Mouse (Mus musculus) hindbrain, embryonic 15.5 days (tissue): ENCODE measurements at regions not wholly inside any gene's neighbourhood (a gene's known extent, or its start where the extent isn't known, plus 50 kb on each side); places are given as distances from the start of the nearest gene placed in this dataset.

Experiments
- ATAC-seq: fragments of 200-750 bp; cut with Nextera tagmentation; 2 replicates; pipeline ENCODE4 v1.8.0; 2017; ENCODE audit warnings: low read depth, moderate number of reproducible peaks, moderate TSS enrichment; ENCODE audit not compliant: low FRiP score
- H3K27ac ChIP-seq: fragments of 300-500 bp; sonication (generic); replicated peaks from 2 replicates; pipeline ENCODE4 v1.5.1; 2015; ENCODE audit warnings: mild to moderate bottlenecking, inconsistent platforms
- H3K27me3 ChIP-seq: fragments of 300-500 bp; sonication (generic); 2 replicates; pipeline ENCODE4 v1.6.1; 2015; ENCODE audit warnings: control low read depth, inconsistent platforms
- H3K36me3 ChIP-seq: fragments of 300-500 bp; sonication (generic); 2 replicates; pipeline ENCODE4 v1.6.1; 2015; ENCODE audit warnings: control low read depth, inconsistent platforms
- H3K4me1 ChIP-seq: fragments of 300-500 bp; sonication (generic); replicated peaks from 2 replicates; pipeline ENCODE4 v1.6.1; 2015; ENCODE audit warnings: control low read depth, inconsistent platforms
- H3K4me2 ChIP-seq: fragments of 300-500 bp; sonication (generic); 2 replicates; pipeline ENCODE4 v1.6.1; 2015; ENCODE audit warnings: moderate library complexity, mild to moderate bottlenecking, inconsistent platforms
- H3K4me3 ChIP-seq: fragments of 300-500 bp; sonication (generic); 2 replicates; pipeline ENCODE4 v1.5.1; 2015; ENCODE audit warnings: mild to moderate bottlenecking, inconsistent platforms
- H3K9ac ChIP-seq: fragments of 300-500 bp; sonication (generic); 2 replicates; pipeline ENCODE4 v1.6.1; 2015; ENCODE audit warnings: inconsistent platforms
- H3K9me3 ChIP-seq: fragments of 300-500 bp; sonication (generic); 2 replicates; pipeline ENCODE4 v1.6.1; 2016; ENCODE audit warnings: control low read depth, inconsistent platforms
- WGBS: fragments of 180-500 bp; shearing (Covaris S2); methylation state at CpG from one replicate; pipeline ENCODE4 v1.1.7; 2015; 5-methylcytosine and 5-hydroxymethylcytosine counted together

GRCm38 (mm10) chr1:89207306-89207705, 137.1 kb downstream of the Sh3bp4 start:
- no peaks in the 10 kb centered on the region for H3K4me1 ChIP-seq
- no peak overlapping the region for H3K9ac ChIP-seq
- no peaks in the 10 kb centered on the region for H3K9me3 ChIP-seq
- no peak overlapping the region for H3K27ac ChIP-seq
- no peak overlapping the region for H3K4me2 ChIP-seq
- no peak for ATAC-seq
- no peaks in the 10 kb centered on the region for H3K27me3 ChIP-seq
- no peaks in the 10 kb centered on the region for H3K36me3 ChIP-seq
- WGBS = 4% methylated on average over 1 of the region's 1 CpGs
- no peak overlapping the region for H3K4me3 ChIP-seq

DNA sequence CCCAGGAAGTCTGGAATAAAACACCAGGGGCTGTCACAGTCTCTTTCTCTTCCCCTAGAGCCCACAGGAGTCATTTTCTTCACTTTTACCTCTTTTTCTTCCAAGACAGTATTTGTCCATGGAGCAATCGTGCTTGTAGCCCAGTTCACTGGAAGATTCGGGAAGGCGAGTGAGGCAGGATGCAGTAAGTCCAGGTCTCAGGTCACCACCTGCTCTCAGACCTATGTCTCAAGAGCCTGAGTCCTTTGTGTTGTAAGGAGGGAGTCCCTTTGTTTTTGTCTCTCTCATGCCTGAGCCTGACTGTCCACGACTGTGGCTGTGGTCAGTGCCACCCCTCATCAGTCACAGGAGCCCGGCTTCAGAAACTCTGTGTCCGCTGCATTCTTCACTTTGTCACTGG, 140.9 kb downstream of the Sh3bp4 start:
- Histone ChIP-seq H3K4me2 (no peak overlapping the region), H3K4me1 (no peaks in the 10 kb centered on the region), H3K9ac (no peak overlapping the region), H3K9me3 (no peaks in the 10 kb centered on the region), H3K36me3 (no peaks in the 10 kb centered on the region), H3K4me3 (no peak overlapping the region), H3K27me3 (no peaks in the 10 kb centered on the region), H3K27ac (no peak overlapping the region)
- 87% methylated on average over 6 of the region's 6 CpGs for WGBS
- no peak for ATAC-seq

GRCm38 (mm10) chr1:89228426-89228825, 158.2 kb downstream of the Sh3bp4 start:
- H3K4me2 ChIP-seq = no peak overlapping the region
- no peak overlapping the region for H3K9ac ChIP-seq
- no peak for ATAC-seq
- 68% methylated on average over 5 of the region's 5 CpGs for WGBS
- H3K4me1 ChIP-seq = no peaks in the 10 kb centered on the region
- no peaks in the 10 kb centered on the region for H3K9me3 ChIP-seq
- H3K27me3 ChIP-seq = no peaks in the 10 kb centered on the region
- no peak overlapping the region for H3K4me3 ChIP-seq
- no peak overlapping the region for H3K27ac ChIP-seq
- H3K36me3 ChIP-seq = no peaks in the 10 kb centered on the region

DNA sequence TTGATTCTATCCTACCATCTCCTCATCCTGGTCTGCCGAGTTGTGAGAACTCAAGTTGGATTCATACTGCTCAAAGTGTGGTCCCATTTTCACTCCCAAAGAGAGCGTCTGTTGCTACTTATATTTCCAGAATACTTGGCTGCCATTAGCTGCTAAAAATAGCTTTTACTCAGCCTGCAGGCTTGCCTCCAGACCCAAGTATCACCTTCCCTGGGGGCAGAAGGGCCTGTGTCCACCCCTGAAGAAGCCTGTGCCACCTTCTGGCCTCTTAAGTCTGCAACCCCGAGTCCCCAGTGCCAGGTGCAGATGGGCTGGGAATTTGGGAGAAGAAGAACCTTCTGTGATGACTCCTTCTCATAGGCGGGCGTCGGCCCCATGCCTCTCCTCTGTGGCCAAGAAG, 161.5 kb downstream of the Sh3bp4 start:
- peaks cover 5% of the 10 kb centered on the region for H3K4me1 ChIP-seq
- ATAC-seq = no peak
- no peak overlapping the region for H3K4me2 ChIP-seq
- H3K4me3 ChIP-seq = no peak overlapping the region
- no peak overlapping the region for H3K27ac ChIP-seq
- H3K27me3 ChIP-seq = no peaks in the 10 kb centered on the region
- 86% methylated on average over 6 of the region's 6 CpGs for WGBS
- H3K9ac ChIP-seq = no peak overlapping the region
- no peaks in the 10 kb centered on the region for H3K9me3 ChIP-seq
- no peaks in the 10 kb centered on the region for H3K36me3 ChIP-seq

DNA sequence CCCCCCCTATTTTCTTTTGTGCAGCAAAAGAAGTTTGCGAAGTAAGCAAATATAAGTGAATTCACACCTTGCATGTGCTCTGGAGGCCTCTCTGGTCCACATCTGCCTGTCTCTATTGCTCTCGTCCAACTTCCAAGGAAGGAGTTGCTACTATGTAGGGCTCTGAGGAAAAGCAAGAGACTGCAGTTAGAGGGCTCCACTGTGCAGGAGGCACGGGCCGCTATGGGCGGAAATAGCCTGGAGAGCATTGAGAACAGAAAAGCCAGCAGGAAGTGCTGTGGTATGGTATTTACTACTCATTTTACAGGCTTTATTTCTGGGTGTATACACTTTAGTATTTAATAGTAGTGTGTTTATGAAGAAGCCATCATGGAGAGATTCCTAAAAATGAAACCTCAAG, 162.2 kb downstream of the Sh3bp4 start:
- no peaks in the 10 kb centered on the region for H3K36me3 ChIP-seq
- peaks cover 5% of the 10 kb centered on the region for H3K4me1 ChIP-seq
- H3K27ac ChIP-seq = no peak overlapping the region
- no peaks in the 10 kb centered on the region for H3K9me3 ChIP-seq
- no peaks in the 10 kb centered on the region for H3K27me3 ChIP-seq
- H3K4me3 ChIP-seq = no peak overlapping the region
- 71% methylated on average over 5 of the region's 5 CpGs for WGBS
- H3K9ac ChIP-seq = no peak overlapping the region
- no peak overlapping the region for H3K4me2 ChIP-seq
- ATAC-seq = no peak

GRCm38 (mm10) chr1:89234895-89235294, 164.7 kb downstream of the Sh3bp4 start:
- no peak overlapping the region for H3K4me2 ChIP-seq
- H3K9ac ChIP-seq = no peak overlapping the region
- no peaks in the 10 kb centered on the region for H3K9me3 ChIP-seq
- ATAC-seq = peak; percentile 67; the same call in 1 of the 2 replicates
- H3K36me3 ChIP-seq = no peaks in the 10 kb centered on the region
- no peak overlapping the region for H3K4me3 ChIP-seq
- H3K4me1 ChIP-seq = peaks cover 5% of the 10 kb centered on the region
- 75% methylated on average over 8 of the region's 8 CpGs for WGBS
- H3K27me3 ChIP-seq = no peaks in the 10 kb centered on the region
- H3K27ac ChIP-seq = no peak overlapping the region

GRCm38 (mm10) chr1:89235296-89235695, 165.1 kb downstream of the Sh3bp4 start:
- no peak overlapping the region; the same call in 1 of the 2 replicates for H3K27ac ChIP-seq
- 37% methylated on average over 3 of the region's 3 CpGs for WGBS

GRCm38 (mm10) chr1:89237696-89238095, 167.5 kb downstream of the Sh3bp4 start:
- Histone ChIP-seq H3K27ac (no peak overlapping the region), H3K9ac (no peak overlapping the region), H3K27me3 (no peaks in the 10 kb centered on the region), H3K4me3 (no peak overlapping the region), H3K36me3 (no peaks in the 10 kb centered on the region), H3K4me1 (peaks cover 5% of the 10 kb centered on the region), H3K9me3 (no peaks in the 10 kb centered on the region), H3K4me2 (no peak overlapping the region)
- no peak for ATAC-seq
- 61% methylated on average over 5 of the region's 5 CpGs for WGBS

More at GRCm38 (mm10) chr1:89235296-89235695, 165.1 kb downstream of the Sh3bp4 start:
- H3K27me3 ChIP-seq = no peaks in the 10 kb centered on the region
- H3K4me2 ChIP-seq = peak overlapping the region; percentile 29; the same call in 1 of the 2 replicates
- no peaks in the 10 kb centered on the region for H3K36me3 ChIP-seq
- no peak overlapping the region for H3K9ac ChIP-seq
- no peak overlapping the region for H3K4me3 ChIP-seq
- peak; percentile 82 for ATAC-seq
- H3K4me1 ChIP-seq = peaks cover 5% of the 10 kb centered on the region
- no peaks in the 10 kb centered on the region for H3K9me3 ChIP-seq

GRCm38 (mm10) chr1:89244598-89244997, 174.4 kb downstream of the Sh3bp4 start:
- Histone ChIP-seq H3K4me1 (peaks cover 15% of the 10 kb centered on the region), H3K27me3 (no peaks in the 10 kb centered on the region; the same call in 1 of the 2 replicates), H3K4me3 (no peak overlapping the region), H3K9ac (no peak overlapping the region), H3K36me3 (no peaks in the 10 kb centered on the region), H3K9me3 (peaks cover 7% of the 10 kb centered on the region), H3K4me2 (no peak overlapping the region), H3K27ac (no peak overlapping the region)
- WGBS = 82% methylated on average over 8 of the region's 8 CpGs
- no peak for ATAC-seq

DNA sequence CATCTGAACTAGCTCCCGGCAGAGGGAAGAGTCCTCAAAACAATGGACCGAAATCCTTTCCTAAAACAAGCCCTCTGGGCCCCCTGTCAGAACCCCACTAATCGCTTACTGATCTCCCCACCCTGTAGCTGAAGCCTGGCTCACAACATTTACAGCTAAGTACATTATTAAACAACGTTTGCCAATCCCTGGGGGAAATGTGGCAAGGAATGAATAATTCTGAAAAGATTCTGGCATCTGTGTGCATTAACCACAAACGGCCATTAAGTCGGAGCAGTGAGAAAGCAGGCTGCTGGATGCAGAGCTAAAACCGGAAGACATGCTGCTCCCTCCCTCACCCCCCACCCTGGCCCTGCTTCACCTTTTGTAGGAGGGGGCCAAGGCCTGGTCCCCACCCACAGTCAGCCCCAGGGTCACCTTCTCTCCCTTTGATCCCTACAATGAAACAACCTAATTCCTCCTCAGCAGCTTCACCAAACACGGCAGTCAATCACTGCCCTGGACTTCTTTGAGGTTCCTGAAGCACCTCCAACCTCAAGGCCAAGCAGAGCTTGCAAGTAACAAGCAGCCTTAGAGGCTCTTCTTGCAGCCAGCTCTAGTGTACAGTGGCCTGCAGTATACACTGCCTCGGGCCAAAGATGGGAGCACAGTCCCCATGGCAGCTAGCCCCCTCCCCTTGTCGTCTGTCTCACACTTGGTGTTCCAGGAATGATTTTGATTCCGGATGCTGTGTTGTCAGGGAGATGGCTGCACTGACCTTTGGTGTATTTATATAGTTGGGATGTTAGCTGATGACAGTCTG, 175.2 kb downstream of the Sh3bp4 start:
- H3K9ac ChIP-seq = no peak overlapping the region
- 20% methylated on average over 11 of the region's 11 CpGs for WGBS
- 0 out of 2 replicates have a peak, but pooled peaks have one; percentile 45 for ATAC-seq

DNA sequence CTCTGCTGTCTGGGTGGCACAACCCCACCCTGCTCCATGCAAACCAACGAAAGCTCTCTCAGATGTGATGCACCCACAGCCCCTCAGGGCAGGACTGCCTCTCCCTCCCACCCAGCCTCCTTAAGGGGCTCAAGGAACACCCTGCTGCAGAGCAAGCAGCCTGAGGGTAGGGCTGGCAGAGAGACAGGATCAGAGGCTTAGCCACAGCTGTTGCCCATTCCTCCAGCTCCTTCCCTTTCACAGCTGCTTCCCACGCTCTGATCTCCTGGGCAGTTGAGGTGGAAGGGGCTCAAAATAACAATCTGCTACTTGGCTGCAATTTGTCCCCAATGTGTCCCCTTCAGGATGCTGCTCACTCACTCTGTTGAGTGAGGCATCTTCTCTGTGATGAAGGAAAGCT, 181.5 kb downstream of the Sh3bp4 start:
- H3K4me1 ChIP-seq = no peaks in the 10 kb centered on the region
- H3K36me3 ChIP-seq = no peaks in the 10 kb centered on the region
- ATAC-seq = no peak
- 53% methylated on average over 2 of the region's 2 CpGs for WGBS
- peaks cover 7% of the 10 kb centered on the region for H3K9me3 ChIP-seq
- no peaks in the 10 kb centered on the region; the same call in 1 of the 2 replicates for H3K27me3 ChIP-seq
- no peak overlapping the region for H3K9ac ChIP-seq
- H3K4me3 ChIP-seq = no peak overlapping the region
- no peak overlapping the region for H3K4me2 ChIP-seq
- no peak overlapping the region for H3K27ac ChIP-seq

More for the DNA sequence above, 175.2 kb downstream of the Sh3bp4 start:
- Histone ChIP-seq H3K4me2 (no peak overlapping the region), H3K36me3 (no peaks in the 10 kb centered on the region), H3K4me1 (peaks cover 15% of the 10 kb centered on the region), H3K9me3 (peaks cover 7% of the 10 kb centered on the region), H3K27me3 (no peaks in the 10 kb centered on the region; the same call in 1 of the 2 replicates), H3K4me3 (no peak overlapping the region), H3K27ac (peak overlapping the region; percentile 59)

DNA sequence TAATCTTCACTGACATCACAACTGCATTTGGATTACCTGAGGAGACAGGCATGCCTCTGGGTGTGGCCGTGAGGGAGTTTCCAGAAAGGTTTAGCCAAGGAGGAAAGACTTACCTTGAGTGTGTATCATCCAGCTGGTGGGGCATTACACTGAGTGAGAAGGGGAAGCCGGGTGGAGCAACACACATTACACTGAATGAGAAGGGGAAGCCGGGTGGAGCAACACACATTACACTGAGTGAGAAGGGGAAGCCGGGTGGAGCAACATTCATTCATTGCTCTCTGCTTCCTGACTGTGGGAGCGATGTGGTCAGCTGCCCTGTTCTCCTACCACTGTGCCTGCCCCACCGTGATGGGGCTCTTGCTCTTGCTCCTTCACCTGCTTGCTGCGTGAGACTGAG, 182.3 kb downstream of the Sh3bp4 start:
- Histone ChIP-seq H3K4me3 (no peak overlapping the region), H3K4me2 (no peak overlapping the region), H3K9ac (no peak overlapping the region), H3K9me3 (peaks cover 2% of the 10 kb centered on the region), H3K36me3 (no peaks in the 10 kb centered on the region), H3K4me1 (no peaks in the 10 kb centered on the region), H3K27ac (no peak overlapping the region), H3K27me3 (no peaks in the 10 kb centered on the region; the same call in 1 of the 2 replicates)
- no peak for ATAC-seq
- 88% methylated on average over 7 of the region's 7 CpGs for WGBS
